Mouse (Mus musculus): ENCODE measurements around the gene Nkx3-2. TPM values are rescaled to one million over a fixed set of nuclear protein-coding genes. Genes with fewer than 3 reads are reported as not detected.

Gene Nkx3-2
- polyA plus RNA-seq, 2 experiments = 5.7 to 10.4 TPM

DNA sequence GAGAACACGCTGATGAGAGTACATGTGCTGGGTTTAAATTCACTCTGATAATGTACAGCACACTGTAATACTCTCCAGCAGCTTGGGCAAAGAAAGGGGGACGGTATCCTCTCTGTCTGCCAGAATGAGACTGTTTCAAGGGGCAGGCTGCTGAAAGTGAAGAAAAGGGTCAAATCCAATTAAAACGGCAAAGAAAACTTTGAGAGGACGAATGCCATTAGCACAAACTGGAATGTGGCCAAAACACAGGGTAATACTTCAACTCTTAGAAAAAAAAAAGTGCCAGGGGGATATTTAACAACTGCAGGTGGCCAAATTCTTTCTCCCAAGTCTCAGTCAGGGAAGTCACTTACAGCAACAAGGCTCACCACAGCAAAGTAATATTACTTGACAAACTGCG lies 27.3 kb downstream of the Nkx3-2 start:
- no peak overlapping the region for H3K4me3 ChIP-seq (replicated peaks; ENCODE audit: low read length)
- no peaks in the 10 kb centered on the region for H3K9me3 ChIP-seq (ENCODE audit: control insufficient read depth, low read length)
- no peaks in the 10 kb centered on the region for H3K36me3 ChIP-seq (ENCODE audit: control insufficient read depth, insufficient read depth, low read length)
- WGBS = 25% methylated on average over 5 of the region's 5 CpGs
- DNase-seq (ENCODE audit: low spot score) = no peak
- no peak overlapping the region for H3K9ac ChIP-seq (ENCODE audit: low read depth, low read length, severe bottlenecking)
- ATAC-seq (ENCODE audit: low FRiP score, low read depth) = no peak
- no peak overlapping the region for H3K27ac ChIP-seq (replicated peaks; ENCODE audit: low read depth, low read length)
- H3K4me2 ChIP-seq (replicated peaks; ENCODE audit: low read depth, low read length, severe bottlenecking) = no peak overlapping the region
- no peak for TF ChIP-seq POLR2A (IDR thresholded peaks at IDR 0.05; ENCODE audit: borderline replicate concordance, extremely low read depth, insufficient read depth, insufficient read length)
- H3K4me1 ChIP-seq (ENCODE audit: control insufficient read depth, insufficient read depth, low read length) = peaks cover 8% of the 10 kb centered on the region; the same call in 1 of the 2 replicates
- H3K27me3 ChIP-seq (ENCODE audit: control insufficient read depth, insufficient read depth, low read length) = peaks cover 21% of the 10 kb centered on the region

DNA sequence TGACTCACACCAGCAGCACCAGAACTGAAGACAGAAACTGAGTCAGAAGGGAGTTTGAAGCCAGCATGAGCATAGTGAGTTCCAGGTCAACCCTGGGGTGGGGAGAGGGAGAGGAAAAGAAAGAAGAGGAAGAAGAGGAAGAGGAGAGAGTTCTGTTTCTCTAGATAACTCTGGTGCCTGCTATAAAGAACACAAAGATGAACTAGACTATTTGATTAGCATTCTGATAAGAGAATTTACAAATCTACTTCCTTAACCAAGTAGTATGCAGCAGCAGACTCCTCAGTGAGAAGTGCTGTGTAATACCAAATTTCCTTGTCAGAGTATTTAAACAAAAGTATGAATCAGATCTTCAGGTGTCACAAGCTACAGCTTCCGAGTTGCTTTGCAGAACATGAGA lies 37.3 kb downstream of the Nkx3-2 start:
- no peak overlapping the region for H3K27ac ChIP-seq (replicated peaks; ENCODE audit: low read depth, low read length)
- no peak overlapping the region for H3K4me3 ChIP-seq (replicated peaks; ENCODE audit: low read length)
- H3K4me1 ChIP-seq (ENCODE audit: control insufficient read depth, insufficient read depth, low read length) = no peaks in the 10 kb centered on the region
- WGBS = 69% methylated on average over 1 of the region's 1 CpGs
- no peaks in the 10 kb centered on the region for H3K36me3 ChIP-seq (ENCODE audit: control insufficient read depth, insufficient read depth, low read length)
- ATAC-seq (ENCODE audit: low FRiP score, low read depth) = no peak
- no peak overlapping the region for H3K9ac ChIP-seq (ENCODE audit: low read depth, low read length, severe bottlenecking)
- H3K9me3 ChIP-seq (ENCODE audit: control insufficient read depth, low read length) = no peaks in the 10 kb centered on the region
- DNase-seq (ENCODE audit: low spot score) = no peak
- no peaks in the 10 kb centered on the region for H3K27me3 ChIP-seq (ENCODE audit: control insufficient read depth, insufficient read depth, low read length)
- no peak overlapping the region for H3K4me2 ChIP-seq (replicated peaks; ENCODE audit: low read depth, low read length, severe bottlenecking)
- no peak for TF ChIP-seq POLR2A (IDR thresholded peaks at IDR 0.05; ENCODE audit: borderline replicate concordance, extremely low read depth, insufficient read depth, insufficient read length)

DNA sequence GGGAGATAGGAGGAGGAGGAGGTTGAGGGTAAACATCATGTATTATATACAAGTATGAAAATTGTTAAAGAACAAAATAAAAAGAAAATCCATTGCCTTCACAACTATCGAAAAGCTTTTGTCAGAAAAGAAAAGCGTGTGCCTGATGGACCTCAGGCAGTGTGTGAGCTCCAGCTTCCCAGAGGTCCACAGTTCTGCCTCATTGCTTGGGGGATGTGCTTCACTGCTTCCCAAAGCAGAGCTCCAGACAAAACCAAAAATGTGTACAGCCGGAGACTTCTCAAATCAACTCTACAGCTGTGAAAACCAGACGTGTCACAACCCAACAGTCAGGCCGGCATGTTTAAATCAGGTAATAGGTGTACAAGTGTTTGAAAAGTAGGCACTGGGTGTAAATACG lies 38.7 kb downstream of the Nkx3-2 start:
- no peaks in the 10 kb centered on the region for H3K36me3 ChIP-seq (ENCODE audit: control insufficient read depth, insufficient read depth, low read length)
- no peak overlapping the region for H3K4me3 ChIP-seq (replicated peaks; ENCODE audit: low read length)
- H3K9ac ChIP-seq (ENCODE audit: low read depth, low read length, severe bottlenecking) = no peak overlapping the region
- no peak overlapping the region for H3K4me2 ChIP-seq (replicated peaks; ENCODE audit: low read depth, low read length, severe bottlenecking)
- H3K4me1 ChIP-seq (ENCODE audit: control insufficient read depth, insufficient read depth, low read length) = no peaks in the 10 kb centered on the region
- no peak overlapping the region for H3K27ac ChIP-seq (replicated peaks; ENCODE audit: low read depth, low read length)
- no peak for ATAC-seq (ENCODE audit: low FRiP score, low read depth)
- no peaks in the 10 kb centered on the region for H3K9me3 ChIP-seq (ENCODE audit: control insufficient read depth, low read length)
- 66% methylated on average over 6 of the region's 6 CpGs for WGBS
- DNase-seq (ENCODE audit: low spot score) = no peak
- TF ChIP-seq POLR2A (IDR thresholded peaks at IDR 0.05; ENCODE audit: borderline replicate concordance, extremely low read depth, insufficient read depth, insufficient read length) = no peak
- no peaks in the 10 kb centered on the region for H3K27me3 ChIP-seq (ENCODE audit: control insufficient read depth, insufficient read depth, low read length)

Other genes with a start within 250 kb of the Nkx3-2 start
- 63.0 and 67.4 TPM in 2 replicates for gene Rab28, start 56.3 kb downstream of the Nkx3-2 start, polyA plus RNA-seq (2012; rRNA removed)
- gene Rab28, start 56.3 kb downstream of the Nkx3-2 start, polyA plus RNA-seq (2014; fragmentation: Nextera tagmentation; extraction: Ambion mirVana) = 87.0 and 94.2 TPM in 2 replicates
- 8.5 and 11.8 TPM in 2 replicates for gene Bod1l, start 79.8 kb upstream of the Nkx3-2 start, polyA plus RNA-seq (2012; rRNA removed)
- gene Bod1l, start 79.8 kb upstream of the Nkx3-2 start, polyA plus RNA-seq (2014; fragmentation: Nextera tagmentation; extraction: Ambion mirVana) = 23.9 and 27.6 TPM in 2 replicates

All from limb, embryonic 14.5 days (tissue).